ENCODE assay signal across 20 mouse cellular contexts in genomic region chr14:27138891-27139290, GRCm38 (mm10). TPM values are rescaled to one million over a fixed set of nuclear protein-coding genes. Genes with fewer than 3 reads are reported as not detected.
DNase-seq lines count a peak whose midpoint lies in the region; ATAC-seq lines count a peak whose summit lies in the region.
"Had no signal": no experiment of that assay in that cellular context is flagged by ENCODE, and none has a peak within 500 bp of the region (broad histone marks: within the 10 kb centered on the region; RNA-seq: fewer than 3 reads in every experiment).

No protein-coding gene starts in this region.

- H3K36me3 ChIP-seq in hindbrain, embryonic 16.5 days (ENCODE audit: control insufficient read depth, insufficient read depth, low read length), result no peaks in the 10 kb centered on the region
- H3K36me3 ChIP-seq in hindbrain, embryonic 10.5 days, result no peaks in the 10 kb centered on the region
- H3K36me3 ChIP-seq: embryonic facial prominence, embryonic 13.5 days; heart, embryonic 10.5 days had no signal

- H3K9ac ChIP-seq in hindbrain, embryonic 16.5 days (ENCODE audit: low read depth, low read length), result no peak overlapping the region
- H3K9ac ChIP-seq: embryonic facial prominence, embryonic 13.5 days had no signal

- H3K27ac ChIP-seq in hindbrain, embryonic 16.5 days (ENCODE audit: low read depth, low read length), result no peak overlapping the region
- no peak overlapping the region for H3K27ac ChIP-seq in hindbrain, embryonic 10.5 days
- H3K27ac ChIP-seq: embryonic facial prominence, embryonic 13.5 days; heart, embryonic 10.5 days had no signal

- H3K4me3 ChIP-seq in hindbrain, embryonic 16.5 days (ENCODE audit: low read length), result no peak overlapping the region
- no peak overlapping the region for H3K4me3 ChIP-seq in hindbrain, embryonic 10.5 days
- H3K4me3 ChIP-seq: embryonic facial prominence, embryonic 13.5 days; heart, embryonic 10.5 days had no signal

- H3K9me3 ChIP-seq in hindbrain, embryonic 16.5 days (ENCODE audit: control insufficient read depth, low read length), result no peaks in the 10 kb centered on the region
- H3K9me3 ChIP-seq in hindbrain, embryonic 10.5 days, result no peaks in the 10 kb centered on the region
- H3K9me3 ChIP-seq: embryonic facial prominence, embryonic 13.5 days; heart, embryonic 10.5 days had no signal

- no peak for DNase-seq in hindbrain, embryonic 10.5 days (ENCODE audit: low spot score)
- peak; percentile 33 for DNase-seq in retina, postnatal 1 day
- no peak for DNase-seq in retina, embryonic 14.5 days (ENCODE audit: low spot score)
- peak; percentile 83 for DNase-seq in layer of hippocampus, adult 9-11 months
- no peak for DNase-seq in ovary, postnatal 10 days (ENCODE audit: low spot score)
- DNase-seq: adrenal gland, postnatal 25 days; B cell, adult 2 months; cerebellum, adult 8-10 months; gastrocnemius, postnatal 25 days; heart, postnatal 10 days; kidney, adult 18-20 months; left cerebral cortex, postnatal 4 days; lung, adult 18-20 months; lung, postnatal 36 days; thymus, adult 18-20 months had no signal

- 73% methylated on average over 9 of the region's 9 CpGs for WGBS in hindbrain, embryonic 16.5 days
- WGBS in hindbrain, embryonic 10.5 days, result 88% methylated on average over 9 of the region's 9 CpGs

- H3K4me1 ChIP-seq in hindbrain, embryonic 16.5 days (ENCODE audit: control insufficient read depth, insufficient read depth, low read depth, low read length), result no peaks in the 10 kb centered on the region
- H3K4me1 ChIP-seq in hindbrain, embryonic 10.5 days (replicated peaks), result 0 out of 2 replicates have a peak, but pooled peaks cover 4% of the 10 kb centered on the region

- H3K27me3 ChIP-seq in hindbrain, embryonic 16.5 days (replicated peaks; ENCODE audit: control insufficient read depth, insufficient read depth, low read length), result no peaks in the 10 kb centered on the region
- no peaks in the 10 kb centered on the region for H3K27me3 ChIP-seq in hindbrain, embryonic 10.5 days (ENCODE audit: insufficient read depth, poor library complexity, severe bottlenecking)
- H3K27me3 ChIP-seq: embryonic facial prominence, embryonic 13.5 days had no signal

- 0 out of 2 replicates have a peak, but pooled peaks have one; percentile 45 for ATAC-seq in hindbrain, embryonic 16.5 days
- ATAC-seq in erythroid progenitor cell, adult 5-6 weeks (replicated peaks; ENCODE audit: low FRiP score, poor library complexity, severe bottlenecking), result no peak

- H3K4me2 ChIP-seq in hindbrain, embryonic 16.5 days (ENCODE audit: low read length), result no peak overlapping the region
- H3K4me2 ChIP-seq: embryonic facial prominence, embryonic 13.5 days; midbrain, embryonic 11.5 days had no signal

RNA-seq across cellular contexts. Expression of gene Arhgef3, which starts 24.2 kb away (rescaled TPM):
- polyA plus RNA-seq in hindbrain, embryonic 16.5 days (2015; fragmentation: Nextera tagmentation; extraction: Ambion mirVana), result 16.0 and 18.4 TPM in 2 replicates
- polyA plus RNA-seq in hindbrain, embryonic 10.5 days (2016; fragmentation: Nextera tagmentation; extraction: Ambion mirVana), result 2.5 and 3.6 TPM in 2 replicates
- total RNA-seq in erythroid progenitor cell, adult 5-6 weeks (2015; ENCODE audit: low replicate concordance), result 4.3 and 6.3 TPM in 2 replicates
- total RNA-seq in erythroid progenitor cell, adult 5-6 weeks (2017; ENCODE audit: low replicate concordance), result 3.9 and 5.8 TPM in 2 replicates

Comparison
In these comparisons a context has a peak if more than half of its experiments do, and no peak if none do; other contexts are left out.
1. DNase-seq: peak in retina, postnatal 1 day (single experiment) and layer of hippocampus, adult 9-11 months (single experiment); none in hindbrain, embryonic 10.5 days (single experiment), retina, embryonic 14.5 days (single experiment) and ovary, postnatal 10 days (single experiment).